Comparison of ENCODE assay signal across 29 mouse cellular contexts in genomic region chr7:95558589-95558988, GRCm38 (mm10).
"Had no signal": no experiment of that assay in that cellular context is flagged by ENCODE, and none has a peak within 500 bp of the region (broad histone marks: within the 10 kb centered on the region; RNA-seq: fewer than 3 reads in every experiment).

No protein-coding gene starts in this region.

- H3K9me3 ChIP-seq: limb, embryonic 10.5 days; limb, embryonic 12.5 days; limb, embryonic 13.5 days; limb, embryonic 15.5 days; liver, embryonic 12.5 days; liver, embryonic 13.5 days; liver, embryonic 15.5 days; lung, embryonic 15.5 days; megakaryocyte, embryonic 14.5 days; midbrain, embryonic 12.5 days; midbrain, embryonic 13.5 days; midbrain, embryonic 15.5 days had no signal

- H3K9ac ChIP-seq: limb, embryonic 12.5 days; limb, embryonic 13.5 days; limb, embryonic 15.5 days; liver, embryonic 12.5 days; liver, embryonic 13.5 days; liver, embryonic 14.5 days; liver, embryonic 15.5 days; liver, postnatal 0 days; lung, embryonic 14.5 days; lung, embryonic 15.5 days; midbrain, embryonic 12.5 days; midbrain, embryonic 13.5 days; midbrain, embryonic 15.5 days had no signal

- H3K27ac ChIP-seq: left cerebral cortex, adult 2 months; limb, embryonic 10.5 days; limb, embryonic 12.5 days; limb, embryonic 13.5 days; limb, embryonic 15.5 days; liver, embryonic 12.5 days; liver, embryonic 13.5 days; liver, embryonic 14.5 days; liver, embryonic 15.5 days; lung, embryonic 15.5 days; macrophage; midbrain, embryonic 12.5 days; midbrain, embryonic 13.5 days; midbrain, embryonic 15.5 days had no signal

- H3K36me3 ChIP-seq: limb, embryonic 10.5 days; limb, embryonic 12.5 days; limb, embryonic 13.5 days; limb, embryonic 15.5 days; liver, embryonic 12.5 days; liver, embryonic 13.5 days; liver, embryonic 15.5 days; lung, embryonic 15.5 days; midbrain, embryonic 12.5 days; midbrain, embryonic 13.5 days; midbrain, embryonic 15.5 days had no signal

- H3K4me2 ChIP-seq: limb, embryonic 12.5 days; limb, embryonic 13.5 days; limb, embryonic 15.5 days; liver, embryonic 11.5 days; liver, embryonic 12.5 days; liver, embryonic 13.5 days; liver, embryonic 15.5 days; lung, embryonic 14.5 days; lung, embryonic 15.5 days; midbrain, embryonic 12.5 days; midbrain, embryonic 13.5 days; midbrain, embryonic 15.5 days had no signal

- H3K4me1 ChIP-seq: limb, embryonic 10.5 days; limb, embryonic 15.5 days; liver, embryonic 12.5 days; liver, embryonic 13.5 days; liver, embryonic 15.5 days; lung, embryonic 15.5 days; megakaryocyte, embryonic 14.5 days; midbrain, embryonic 13.5 days; midbrain, embryonic 15.5 days had no signal

- ATAC-seq: liver, embryonic 12.5 days; liver, postnatal 0 days; lung, postnatal 0 days; midbrain, embryonic 13.5 days; midbrain, embryonic 15.5 days; midbrain, embryonic 16.5 days had no signal

- H3K27me3 ChIP-seq: limb, embryonic 12.5 days; limb, embryonic 15.5 days; liver, embryonic 12.5 days; liver, embryonic 13.5 days; liver, embryonic 15.5 days; lung, embryonic 15.5 days; megakaryocyte, embryonic 14.5 days; midbrain, embryonic 12.5 days; midbrain, embryonic 13.5 days; midbrain, embryonic 15.5 days had no signal

- H3K4me3 ChIP-seq: left cerebral cortex, adult 2 months; limb, embryonic 10.5 days; limb, embryonic 12.5 days; limb, embryonic 13.5 days; limb, embryonic 15.5 days; liver, embryonic 12.5 days; liver, embryonic 13.5 days; liver, embryonic 15.5 days; lung, embryonic 15.5 days; megakaryocyte, embryonic 14.5 days; midbrain, embryonic 12.5 days; midbrain, embryonic 13.5 days; midbrain, embryonic 15.5 days had no signal

- DNase-seq: left cerebral cortex, postnatal 4 days; liver; liver, embryonic 13.5 days; liver, postnatal 0 days; lung, adult 18-20 months; lung, adult 2 months; lung, embryonic 14.5 days; lung, postnatal 10 days; lung, postnatal 14 days; lung, postnatal 36 days; lung, postnatal 4 days; midbrain, embryonic 14.5 days had no signal
